Mouse (Mus musculus) olfactory bulb, adult 2 months (tissue): Measurements from ENCODE around the gene Kpna7.

ENCODE experiments used
- CTCF ChIP-seq: fragments of 200-500 bp; IDR thresholded peaks from 2 replicates; pipeline ENCODE4 v1.5.1; 2012; ENCODE audit warnings: low read depth, mild to moderate bottlenecking, low read length, moderate library complexity; ENCODE audit not compliant: insufficient read depth
- POLR2A ChIP-seq: fragments of 200-500 bp; IDR thresholded peaks from 2 replicates; pipeline ENCODE4 v1.6.1; 2012; ENCODE audit warnings: mild to moderate bottlenecking, low read depth, low read length, moderate library complexity; ENCODE audit not compliant: insufficient read depth

- TF ChIP-seq POLR2A (no peak), CTCF (no peak)
Observed at GRCm38 (mm10) chr5:144978533-144979107, 105.2 kb downstream of the Kpna7 start.
